Mouse (Mus musculus) layer of hippocampus, adult 9-11 months (tissue): ENCODE measurements at regions not wholly inside any gene's neighbourhood (a gene's known extent, or its start where the extent isn't known, plus 50 kb on each side); places are given as distances from the start of the nearest gene placed in this dataset.

Source experiments
- DNase-seq: peaks from one replicate; pipeline ENCODE4 v3.0.0; 2022

DNA sequence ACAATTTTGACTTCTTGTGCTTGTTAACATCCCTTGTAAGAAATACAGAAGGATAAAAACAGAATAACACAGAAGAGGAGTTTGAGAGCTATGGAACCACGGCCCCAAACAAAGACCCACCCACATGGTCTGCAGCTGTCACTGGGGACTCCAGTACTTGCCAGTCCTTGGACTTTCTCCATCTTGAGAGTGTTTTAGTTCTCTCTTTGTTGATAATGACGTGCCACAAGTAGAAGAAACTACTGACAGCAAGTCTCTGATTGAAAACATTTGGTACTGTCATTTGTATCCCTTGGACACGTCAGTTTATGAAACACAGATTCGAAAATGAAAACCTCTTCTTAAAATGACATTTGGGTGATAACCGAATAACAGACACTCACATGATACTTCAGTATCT lies 68.3 kb upstream of the Frg1 start:
- no peak for DNase-seq

GRCm38 (mm10) chr8:41483297-41483696 lies 66.4 kb upstream of the Frg1 start:
- no peak for DNase-seq

DNA sequence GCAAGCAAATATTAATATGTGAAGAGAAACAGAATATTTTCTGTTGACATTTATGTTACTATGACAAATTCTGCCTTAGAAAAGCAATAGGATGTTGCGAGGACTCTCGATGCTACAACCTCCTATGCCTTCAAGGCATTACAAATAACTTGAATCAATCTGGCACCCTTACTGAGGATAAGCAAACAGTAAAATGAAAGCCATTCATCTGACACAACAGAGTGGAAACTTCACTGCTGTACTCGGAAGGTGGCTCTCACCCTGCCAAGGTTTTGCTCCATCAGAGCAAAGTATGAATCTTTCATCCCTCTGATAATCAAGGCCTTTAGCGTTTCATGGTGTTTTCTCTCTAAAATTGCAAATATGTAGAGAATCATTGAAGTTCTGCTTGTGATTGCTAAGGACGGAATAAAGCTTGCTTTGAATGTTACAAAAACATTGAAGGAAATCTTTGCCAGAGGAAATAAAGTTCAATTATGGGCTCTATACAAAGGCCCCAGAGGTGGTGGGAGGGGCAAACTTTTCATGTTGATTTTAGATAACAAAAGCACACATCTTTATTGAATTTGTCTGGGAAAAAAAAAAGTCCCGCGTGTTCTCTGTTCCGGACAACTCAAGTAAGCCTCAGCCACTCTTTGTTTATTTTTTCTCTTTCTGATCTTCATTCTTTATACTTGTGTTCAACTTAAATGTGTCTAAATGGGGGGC lies 56.3 kb upstream of the Frg1 start:
- no peak for DNase-seq

DNA sequence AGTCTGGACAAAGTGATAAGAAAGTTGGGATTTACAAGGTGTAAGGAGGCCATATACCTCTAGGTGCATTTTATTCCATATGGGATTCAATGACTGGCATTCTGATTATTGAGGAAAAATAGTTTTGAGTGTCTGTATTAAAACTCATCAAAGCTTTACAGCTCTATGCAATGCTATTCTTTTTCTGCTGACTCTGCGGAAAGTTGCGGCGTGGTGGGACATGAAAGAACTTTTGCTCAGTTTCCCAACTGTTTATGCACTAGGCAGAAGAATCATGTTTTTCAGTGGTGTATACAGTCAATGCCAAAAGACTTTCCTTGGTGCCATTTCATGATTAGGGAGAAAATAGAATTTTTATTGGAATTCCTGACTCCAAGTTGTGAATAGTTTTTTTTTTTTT lies 55.4 kb upstream of the Frg1 start:
- DNase-seq: no peak
